Mouse (Mus musculus): Measurements from ENCODE around the gene Tbc1d1. TPM values are rescaled to one million over a fixed set of nuclear protein-coding genes. Genes with fewer than 3 reads are reported as not detected.

Tbc1d1 gene
- polyA plus RNA-seq, 1 experiment = 17.0 TPM

DNA sequence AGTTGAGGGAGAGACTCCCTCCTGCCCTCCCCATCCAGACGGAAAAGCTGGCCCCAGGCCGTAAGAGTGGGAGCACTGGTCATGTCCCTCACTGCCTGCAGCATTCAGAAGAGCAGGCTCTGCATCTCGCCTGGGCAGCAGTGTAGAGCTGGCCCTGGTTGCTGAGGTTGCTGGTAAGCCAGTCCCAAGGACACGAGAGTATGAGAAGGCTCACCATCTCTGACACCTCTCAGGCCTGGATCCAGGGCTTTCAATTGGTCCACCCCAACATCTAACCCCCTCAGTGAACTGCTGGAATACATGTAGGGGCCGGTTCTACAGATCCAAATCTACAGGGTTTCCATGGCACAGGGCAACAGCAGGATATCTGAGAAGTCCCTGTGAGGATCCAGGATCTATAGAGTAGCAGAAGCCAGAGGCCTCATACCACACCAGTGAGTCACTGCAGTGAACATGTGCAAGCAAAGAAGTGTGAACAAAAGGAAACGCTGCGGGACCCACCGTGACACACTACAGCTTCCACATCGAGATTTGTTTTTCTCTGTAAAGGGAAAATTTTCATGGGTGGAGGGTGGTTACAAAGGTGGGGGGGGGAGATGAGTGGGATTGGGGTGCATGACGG lies 9.6 kb upstream of the Tbc1d1 start:
- no peak for DNase-seq
- H3K27me3 ChIP-seq (ENCODE audit: control insufficient read depth, insufficient read depth, low read length) = no peaks in the 10 kb centered on the region
- 95% methylated on average over 10 of the region's 10 CpGs for WGBS
- H3K36me3 ChIP-seq (ENCODE audit: control insufficient read depth, insufficient read depth, low read length) = no peaks in the 10 kb centered on the region
- TF ChIP-seq POLR2A (IDR thresholded peaks at IDR 0.05; ENCODE audit: control insufficient read depth, extremely low read depth, insufficient read depth, low read length, poor library complexity) (no peak), CTCF (IDR thresholded peaks at IDR 0.05; ENCODE audit: borderline replicate concordance, control insufficient read depth, extremely low read depth, insufficient read depth, low read length, poor library complexity) (no peak)
- no peak overlapping the region for H3K27ac ChIP-seq (ENCODE audit: control insufficient read depth, insufficient read depth, low read length)
- peaks cover 13% of the 10 kb centered on the region for H3K4me1 ChIP-seq (replicated peaks; ENCODE audit: control insufficient read depth, insufficient read depth, low read length)
- H3K4me3 ChIP-seq (ENCODE audit: control insufficient read depth, insufficient read depth, low read length) = no peak overlapping the region

GRCm38 (mm10) chr5:64149184-64150127 lies 6.6 kb upstream of the Tbc1d1 start:
- WGBS = 6% methylated on average over 17 of the region's 17 CpGs
- H3K4me1 ChIP-seq (replicated peaks; ENCODE audit: control insufficient read depth, insufficient read depth, low read length) = peaks cover 13% of the 10 kb centered on the region
- H3K27me3 ChIP-seq (ENCODE audit: control insufficient read depth, insufficient read depth, low read length) = no peaks in the 10 kb centered on the region
- no peaks in the 10 kb centered on the region for H3K36me3 ChIP-seq (ENCODE audit: control insufficient read depth, insufficient read depth, low read length)
- peak overlapping the region; percentile 8 for H3K4me3 ChIP-seq (ENCODE audit: control insufficient read depth, insufficient read depth, low read length)
- no peak overlapping the region for H3K27ac ChIP-seq (ENCODE audit: control insufficient read depth, insufficient read depth, low read length)
- TF ChIP-seq POLR2A (IDR thresholded peaks at IDR 0.05; ENCODE audit: control insufficient read depth, extremely low read depth, insufficient read depth, low read length, poor library complexity) = no peak
- no peak for TF ChIP-seq CTCF (IDR thresholded peaks at IDR 0.05; ENCODE audit: borderline replicate concordance, control insufficient read depth, extremely low read depth, insufficient read depth, low read length, poor library complexity)
- peak; percentile 32 for DNase-seq

DNA sequence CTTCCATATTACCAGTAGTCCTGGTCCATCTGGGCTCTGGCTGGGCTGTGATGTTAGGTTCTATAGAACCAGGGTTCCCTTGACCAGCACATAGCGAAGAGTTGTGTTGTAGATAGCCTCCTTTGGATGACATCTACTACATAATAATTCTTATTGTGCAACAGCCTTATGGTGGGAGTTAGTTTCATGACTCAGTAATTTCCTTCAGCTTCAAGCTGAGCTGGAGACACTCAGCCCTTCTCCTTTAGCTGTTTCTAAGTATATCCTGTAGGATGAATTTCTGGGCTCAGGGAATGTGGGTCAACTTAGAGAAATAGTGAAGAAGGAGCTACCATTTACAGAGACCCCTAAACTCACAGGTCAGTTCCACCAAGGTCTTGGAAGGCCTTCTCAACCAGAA lies 2.8 kb upstream of the Tbc1d1 start:
- no peak for TF ChIP-seq CTCF (IDR thresholded peaks at IDR 0.05; ENCODE audit: borderline replicate concordance, control insufficient read depth, extremely low read depth, insufficient read depth, low read length, poor library complexity)
- no peak for TF ChIP-seq POLR2A (IDR thresholded peaks at IDR 0.05; ENCODE audit: control insufficient read depth, extremely low read depth, insufficient read depth, low read length, poor library complexity)
- Histone ChIP-seq H3K36me3 (ENCODE audit: control insufficient read depth, insufficient read depth, low read length) (no peaks in the 10 kb centered on the region), H3K4me1 (replicated peaks; ENCODE audit: control insufficient read depth, insufficient read depth, low read length) (peaks cover 22% of the 10 kb centered on the region), H3K27me3 (ENCODE audit: control insufficient read depth, insufficient read depth, low read length) (no peaks in the 10 kb centered on the region), H3K4me3 (ENCODE audit: control insufficient read depth, insufficient read depth, low read length) (no peak overlapping the region), H3K27ac (ENCODE audit: control insufficient read depth, insufficient read depth, low read length) (no peak overlapping the region)
- no peak for DNase-seq
- WGBS = 94% methylated on average over 1 of the region's 1 CpGs

DNA sequence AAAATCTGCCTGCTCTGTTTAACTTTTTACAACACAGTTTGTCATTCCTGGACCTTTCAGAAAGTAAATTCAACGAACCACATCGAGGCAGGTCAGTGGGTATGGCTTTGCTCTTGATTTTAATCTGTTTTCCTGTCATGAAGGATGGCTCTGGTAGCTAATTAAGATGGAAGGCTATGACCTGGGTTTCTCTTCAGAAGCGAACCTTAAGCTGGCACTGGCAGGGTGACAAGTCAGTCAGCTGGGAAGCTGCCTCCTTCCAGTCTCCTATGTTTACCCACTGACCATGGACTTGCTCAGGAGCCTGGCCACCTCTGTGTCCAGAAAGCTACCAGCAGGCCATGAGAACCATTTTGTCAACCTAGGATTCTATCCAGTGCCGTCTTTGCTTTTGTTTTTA lies 474 bp downstream of the Tbc1d1 start:
- H3K27me3 ChIP-seq (ENCODE audit: control insufficient read depth, insufficient read depth, low read length) = peaks cover 7% of the 10 kb centered on the region; the same call in 1 of the 2 replicates
- no peak overlapping the region for H3K27ac ChIP-seq (ENCODE audit: control insufficient read depth, insufficient read depth, low read length)
- H3K4me3 ChIP-seq (ENCODE audit: control insufficient read depth, insufficient read depth, low read length) = no peak overlapping the region
- no peaks in the 10 kb centered on the region for H3K36me3 ChIP-seq (ENCODE audit: control insufficient read depth, insufficient read depth, low read length)
- peaks cover 29% of the 10 kb centered on the region for H3K4me1 ChIP-seq (replicated peaks; ENCODE audit: control insufficient read depth, insufficient read depth, low read length)
- WGBS = 37% methylated on average over 4 of the region's 4 CpGs
- DNase-seq = no peak
- TF ChIP-seq POLR2A (IDR thresholded peaks at IDR 0.05; ENCODE audit: control insufficient read depth, extremely low read depth, insufficient read depth, low read length, poor library complexity) = no peak
- TF ChIP-seq CTCF (IDR thresholded peaks at IDR 0.05; ENCODE audit: borderline replicate concordance, control insufficient read depth, extremely low read depth, insufficient read depth, low read length, poor library complexity) = no peak

- no peaks in the 10 kb centered on the region for H3K36me3 ChIP-seq (ENCODE audit: control insufficient read depth, insufficient read depth, low read length)
- H3K4me3 ChIP-seq (ENCODE audit: control insufficient read depth, insufficient read depth, low read length) = no peak overlapping the region
- TF ChIP-seq CTCF (IDR thresholded peaks at IDR 0.05; ENCODE audit: borderline replicate concordance, control insufficient read depth, extremely low read depth, insufficient read depth, low read length, poor library complexity) = no peak
- TF ChIP-seq POLR2A (IDR thresholded peaks at IDR 0.05; ENCODE audit: control insufficient read depth, extremely low read depth, insufficient read depth, low read length, poor library complexity) = no peak
- H3K27me3 ChIP-seq (ENCODE audit: control insufficient read depth, insufficient read depth, low read length) = peaks cover 7% of the 10 kb centered on the region; the same call in 1 of the 2 replicates
- H3K27ac ChIP-seq (ENCODE audit: control insufficient read depth, insufficient read depth, low read length) = no peak overlapping the region
- peak; percentile 60 for DNase-seq
- H3K4me1 ChIP-seq (replicated peaks; ENCODE audit: control insufficient read depth, insufficient read depth, low read length) = peaks cover 29% of the 10 kb centered on the region
- WGBS = 8% methylated on average over 1 of the region's 1 CpGs
Measured at GRCm38 (mm10) chr5:64157926-64158325, 1.8 kb downstream of the Tbc1d1 start.

- Histone ChIP-seq H3K36me3 (ENCODE audit: control insufficient read depth, insufficient read depth, low read length) (no peaks in the 10 kb centered on the region), H3K27me3 (ENCODE audit: control insufficient read depth, insufficient read depth, low read length) (peaks cover 7% of the 10 kb centered on the region; the same call in 1 of the 2 replicates), H3K27ac (ENCODE audit: control insufficient read depth, insufficient read depth, low read length) (no peak overlapping the region), H3K4me3 (ENCODE audit: control insufficient read depth, insufficient read depth, low read length) (no peak overlapping the region), H3K4me1 (replicated peaks; ENCODE audit: control insufficient read depth, insufficient read depth, low read length) (peaks cover 29% of the 10 kb centered on the region)
- TF ChIP-seq POLR2A (IDR thresholded peaks at IDR 0.05; ENCODE audit: control insufficient read depth, extremely low read depth, insufficient read depth, low read length, poor library complexity) (no peak), CTCF (IDR thresholded peaks at IDR 0.05; ENCODE audit: borderline replicate concordance, control insufficient read depth, extremely low read depth, insufficient read depth, low read length, poor library complexity) (no peak)
- WGBS = 51% methylated on average over 4 of the region's 4 CpGs
- no peak for DNase-seq
Measured at GRCm38 (mm10) chr5:64158501-64158900, 2.4 kb downstream of the Tbc1d1 start.
